Mouse (Mus musculus) forebrain, embryonic 10.5 days (tissue): ENCODE measurements around the gene Egfl7. TPM values are rescaled to one million over a fixed set of nuclear protein-coding genes. Genes with fewer than 3 reads are reported as not detected.
A peak's percentile ranks its signal among the peaks of the same experiment; 100 is the strongest.

ENCODE experiments used
- DNase-seq: peaks from one replicate; pipeline ENCODE4 v3.0.0-alpha.2; 2017; ENCODE audit warnings: low spot score; ENCODE audit errors: extremely low spot score
- H3K27ac ChIP-seq: fragments of 300-500 bp; sonication (generic); 2 replicates; pipeline ENCODE4 v1.5.1; 2016; ENCODE audit warnings: mild to moderate bottlenecking
- H3K27me3 ChIP-seq: fragments of 300-500 bp; sonication (generic); 2 replicates; pipeline ENCODE4 v1.6.1; 2016; ENCODE audit warnings: mild to moderate bottlenecking; ENCODE audit not compliant: poor library complexity, severe bottlenecking
- H3K36me3 ChIP-seq: fragments of 300-500 bp; sonication (generic); replicated peaks from 2 replicates; pipeline ENCODE4 v1.6.1; 2016; ENCODE audit warnings: mild to moderate bottlenecking, moderate library complexity
- H3K4me1 ChIP-seq: fragments of 300-500 bp; sonication (generic); 2 replicates; pipeline ENCODE4 v1.6.1; 2016
- H3K4me3 ChIP-seq: fragments of 300-500 bp; sonication (generic); 2 replicates; pipeline ENCODE4 v1.5.1; 2016; ENCODE audit warnings: mild to moderate bottlenecking, moderate library complexity
- H3K9me3 ChIP-seq: fragments of 300-500 bp; sonication (generic); 2 replicates; pipeline ENCODE4 v1.6.1; 2016; ENCODE audit warnings: mild to moderate bottlenecking, moderate library complexity
- WGBS: fragments of 180-500 bp; shearing (Covaris S2); methylation state at CpG from one replicate; pipeline ENCODE4 v1.1.7; 2016; 5-methylcytosine and 5-hydroxymethylcytosine counted together
- polyA plus RNA-seq: library from polyadenylated mRNA; unstranded; fragments of >200 nt; fragmentation: Nextera tagmentation; extraction: Ambion mirVana; gene quantifications from 2 replicates; pipeline ENCODE4 v1.2.1, GENCODE M21; 2016

Gene Egfl7
- polyA plus RNA-seq, 1 experiment from 2014 or later = 89.9 TPM

- WGBS = 84% methylated on average over 10 of the region's 10 CpGs
- no peak for DNase-seq
- Histone ChIP-seq H3K4me1 (peaks cover 20% of the 10 kb centered on the region), H3K4me3 (no peak overlapping the region), H3K27me3 (no peaks in the 10 kb centered on the region), H3K36me3 (no peaks in the 10 kb centered on the region), H3K27ac (no peak overlapping the region), H3K9me3 (no peaks in the 10 kb centered on the region)
These were observed 30.0 kb upstream of the Egfl7 start for GRCm38 (mm10) chr2:26549801-26550200.

GRCm38 (mm10) chr2:26550205-26550604 lies 29.6 kb upstream of the Egfl7 start:
- no peaks in the 10 kb centered on the region for H3K27me3 ChIP-seq
- H3K36me3 ChIP-seq = no peaks in the 10 kb centered on the region
- no peak overlapping the region for H3K27ac ChIP-seq
- DNase-seq = no peak
- WGBS = 84% methylated on average over 3 of the region's 3 CpGs
- peaks cover 20% of the 10 kb centered on the region for H3K4me1 ChIP-seq
- H3K4me3 ChIP-seq = no peak overlapping the region
- H3K9me3 ChIP-seq = no peaks in the 10 kb centered on the region

DNA sequence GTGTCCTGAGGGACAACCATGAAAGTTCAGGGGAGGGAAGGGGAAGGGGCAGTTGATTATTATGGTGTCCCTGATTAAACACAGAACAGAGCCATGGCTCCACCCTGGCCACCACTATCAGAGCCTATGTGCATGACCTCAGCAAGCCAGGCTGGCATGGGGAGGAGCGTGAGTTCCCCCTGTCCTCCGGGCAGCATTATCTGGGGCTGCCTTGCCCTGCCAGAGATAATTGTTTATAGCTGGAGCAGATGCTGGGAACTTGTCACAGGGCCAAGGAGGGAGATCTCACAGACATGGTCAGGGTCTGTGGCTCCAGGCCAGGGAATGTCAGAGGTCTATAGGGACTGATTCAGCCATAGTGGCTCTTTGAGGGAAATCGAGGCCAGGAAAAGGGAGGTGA lies 29.0 kb upstream of the Egfl7 start:
- 97% methylated on average over 3 of the region's 3 CpGs for WGBS
- Histone ChIP-seq H3K9me3 (no peaks in the 10 kb centered on the region), H3K36me3 (no peaks in the 10 kb centered on the region), H3K4me3 (no peak overlapping the region), H3K27me3 (no peaks in the 10 kb centered on the region), H3K4me1 (peaks cover 20% of the 10 kb centered on the region), H3K27ac (no peak overlapping the region)
- no peak for DNase-seq

DNA sequence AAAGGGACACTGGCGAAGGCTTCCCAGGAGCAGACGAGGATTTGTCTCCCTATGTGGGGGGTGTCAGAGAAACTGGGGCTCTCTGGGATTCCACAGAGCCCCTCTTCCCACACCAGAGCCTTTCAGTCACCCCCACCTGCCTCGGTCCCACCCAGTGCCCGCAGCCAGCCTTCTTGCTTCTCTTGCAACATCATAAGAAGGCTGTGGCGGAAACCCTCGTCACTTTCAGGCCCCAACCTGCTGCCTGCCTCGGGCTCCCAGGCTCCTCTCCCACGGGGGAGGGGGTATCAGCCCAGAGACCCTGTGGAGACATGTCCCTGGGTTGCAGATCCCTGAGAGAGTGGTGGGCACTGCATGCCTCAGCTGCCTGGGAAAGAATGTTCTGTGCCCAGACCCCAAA lies 28.4 kb upstream of the Egfl7 start:
- peaks cover 20% of the 10 kb centered on the region for H3K4me1 ChIP-seq
- WGBS = 80% methylated on average over 8 of the region's 8 CpGs
- H3K27me3 ChIP-seq = no peaks in the 10 kb centered on the region
- DNase-seq = no peak
- H3K36me3 ChIP-seq = no peaks in the 10 kb centered on the region
- no peak overlapping the region for H3K4me3 ChIP-seq
- H3K9me3 ChIP-seq = no peaks in the 10 kb centered on the region
- H3K27ac ChIP-seq = peak overlapping the region; percentile 16; the same call in 1 of the 2 replicates

GRCm38 (mm10) chr2:26552066-26552465 lies 27.7 kb upstream of the Egfl7 start:
- Histone ChIP-seq H3K27me3 (no peaks in the 10 kb centered on the region), H3K36me3 (no peaks in the 10 kb centered on the region), H3K4me1 (peaks cover 26% of the 10 kb centered on the region), H3K9me3 (no peaks in the 10 kb centered on the region), H3K4me3 (no peak overlapping the region), H3K27ac (no peak overlapping the region)
- 93% methylated on average over 2 of the region's 2 CpGs for WGBS
- DNase-seq = no peak

GRCm38 (mm10) chr2:26553904-26554303 lies 25.9 kb upstream of the Egfl7 start:
- 81% methylated on average over 9 of the region's 9 CpGs for WGBS
- no peaks in the 10 kb centered on the region for H3K36me3 ChIP-seq
- no peaks in the 10 kb centered on the region for H3K27me3 ChIP-seq
- DNase-seq = no peak
- H3K9me3 ChIP-seq = no peaks in the 10 kb centered on the region
- no peak overlapping the region for H3K4me3 ChIP-seq
- peaks cover 15% of the 10 kb centered on the region for H3K4me1 ChIP-seq
- H3K27ac ChIP-seq = peak overlapping the region; percentile 8

GRCm38 (mm10) chr2:26555076-26555475 lies 24.7 kb upstream of the Egfl7 start:
- H3K4me3 ChIP-seq = no peak overlapping the region
- H3K36me3 ChIP-seq = no peaks in the 10 kb centered on the region
- H3K9me3 ChIP-seq = no peaks in the 10 kb centered on the region
- 0 out of 2 replicates have a peak overlapping the region, but pooled peaks have one; percentile 8 for H3K27ac ChIP-seq
- peaks cover 16% of the 10 kb centered on the region for H3K4me1 ChIP-seq
- WGBS = 84% methylated on average over 4 of the region's 4 CpGs
- DNase-seq = no peak
- no peaks in the 10 kb centered on the region for H3K27me3 ChIP-seq

DNA sequence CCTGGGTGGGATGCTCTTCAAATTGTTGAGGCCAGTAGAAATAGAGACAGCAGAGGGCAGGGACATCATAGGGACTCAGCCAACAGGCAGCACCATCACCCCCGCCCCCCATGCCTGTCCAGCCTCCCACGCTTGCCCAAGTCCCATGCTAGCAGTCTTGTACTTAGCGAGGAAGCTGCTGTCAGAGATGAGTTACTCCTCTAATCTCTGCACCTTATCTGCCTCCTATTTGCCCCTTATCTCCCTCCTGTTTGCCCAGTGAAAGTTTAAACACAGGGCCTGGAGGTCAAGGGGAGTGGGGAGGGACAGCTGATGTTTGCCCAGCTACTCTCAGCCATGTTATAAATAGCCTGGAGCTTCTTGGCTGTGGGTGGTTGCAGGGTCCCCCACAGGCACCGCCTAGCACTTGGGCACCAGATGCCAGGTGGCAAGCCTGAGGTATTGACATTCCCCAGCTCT lies 23.2 kb upstream of the Egfl7 start:
- Histone ChIP-seq H3K27me3 (no peaks in the 10 kb centered on the region), H3K36me3 (no peaks in the 10 kb centered on the region), H3K4me1 (peaks cover 28% of the 10 kb centered on the region), H3K9me3 (no peaks in the 10 kb centered on the region), H3K4me3 (no peak overlapping the region), H3K27ac (peak overlapping the region; percentile 37; the same call in 1 of the 2 replicates)
- no peak for DNase-seq
- WGBS = 69% methylated on average over 4 of the region's 4 CpGs

GRCm38 (mm10) chr2:26560506-26560905 lies 19.3 kb upstream of the Egfl7 start:
- no peak overlapping the region for H3K4me3 ChIP-seq
- WGBS = 86% methylated on average over 5 of the region's 5 CpGs
- no peak for DNase-seq
- peak overlapping the region; percentile 56 for H3K27ac ChIP-seq
- no peaks in the 10 kb centered on the region for H3K9me3 ChIP-seq
- no peaks in the 10 kb centered on the region for H3K36me3 ChIP-seq
- H3K27me3 ChIP-seq = no peaks in the 10 kb centered on the region
- H3K4me1 ChIP-seq = peaks cover 28% of the 10 kb centered on the region

DNA sequence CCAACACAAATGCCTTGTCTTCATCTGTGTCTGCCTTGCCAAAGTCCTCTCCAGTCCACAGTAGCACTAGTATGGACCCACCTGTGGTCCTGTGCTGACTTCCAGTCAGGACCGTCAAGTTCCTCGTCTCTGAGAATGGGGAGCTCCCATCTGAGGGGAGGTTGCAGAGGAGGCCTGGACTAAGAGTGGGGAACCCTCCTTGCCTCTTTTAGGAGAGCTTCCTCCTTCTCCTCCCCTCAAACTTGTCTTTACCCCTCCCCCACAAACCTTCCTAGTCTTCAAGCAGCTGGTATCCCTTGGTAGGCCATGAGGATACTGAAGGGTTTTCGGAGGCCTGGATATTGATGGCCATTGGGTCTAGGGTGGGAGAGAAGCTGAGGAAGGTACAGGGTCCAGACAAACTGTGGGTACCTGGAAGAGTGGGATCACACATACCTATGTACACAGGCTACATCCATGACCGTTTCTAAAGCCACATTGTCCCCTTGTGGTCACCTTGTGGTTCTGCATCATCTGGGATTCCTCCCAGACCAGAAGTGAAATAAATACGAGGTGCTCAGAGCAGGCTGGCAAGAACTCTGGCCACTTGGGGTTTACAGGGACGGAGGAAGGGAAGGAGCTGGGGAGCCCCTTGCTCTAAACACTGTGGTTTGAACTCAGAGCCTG lies 18.3 kb upstream of the Egfl7 start:
- peaks cover 33% of the 10 kb centered on the region for H3K4me1 ChIP-seq
- DNase-seq = peak; percentile 49
- no peak overlapping the region for H3K4me3 ChIP-seq
- peak overlapping the region; percentile 56 for H3K27ac ChIP-seq
- H3K9me3 ChIP-seq = no peaks in the 10 kb centered on the region
- no peaks in the 10 kb centered on the region for H3K27me3 ChIP-seq
- 51% methylated on average over 6 of the region's 6 CpGs for WGBS
- H3K36me3 ChIP-seq = no peaks in the 10 kb centered on the region

- no peaks in the 10 kb centered on the region for H3K9me3 ChIP-seq
- no peaks in the 10 kb centered on the region for H3K36me3 ChIP-seq
- WGBS = 26% methylated on average over 4 of the region's 4 CpGs
- no peaks in the 10 kb centered on the region for H3K27me3 ChIP-seq
- no peak overlapping the region for H3K27ac ChIP-seq
- DNase-seq = peak; percentile 59
- H3K4me1 ChIP-seq = peaks cover 26% of the 10 kb centered on the region
- no peak overlapping the region for H3K4me3 ChIP-seq
These were observed 13.6 kb upstream of the Egfl7 start for GRCm38 (mm10) chr2:26566221-26566620.

DNA sequence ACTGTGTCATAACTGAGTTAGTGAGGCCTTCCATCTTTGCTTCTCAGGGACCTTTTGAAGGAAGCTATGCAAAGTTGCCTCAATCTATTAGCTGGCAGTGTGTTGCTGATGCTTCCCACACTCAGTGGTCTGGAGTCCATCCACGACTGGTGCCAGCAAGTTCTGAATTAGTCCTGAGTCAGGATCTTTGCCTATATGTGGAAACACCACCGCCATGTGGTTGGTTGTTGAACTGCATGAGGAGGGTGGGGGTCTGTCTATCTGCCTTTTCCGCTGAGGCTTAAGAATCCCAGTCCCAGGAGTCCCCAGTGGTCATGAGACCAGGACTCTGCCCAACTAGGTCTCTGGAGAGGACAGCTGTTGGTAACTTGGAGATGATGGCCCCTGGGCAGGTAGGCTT lies 9.8 kb upstream of the Egfl7 start:
- Histone ChIP-seq H3K9me3 (no peaks in the 10 kb centered on the region), H3K27ac (no peak overlapping the region), H3K4me3 (no peak overlapping the region), H3K36me3 (no peaks in the 10 kb centered on the region), H3K4me1 (peaks cover 41% of the 10 kb centered on the region), H3K27me3 (no peaks in the 10 kb centered on the region)
- peak; percentile 76 for DNase-seq
- 4% methylated on average over 3 of the region's 3 CpGs for WGBS

- peaks cover 50% of the 10 kb centered on the region for H3K4me1 ChIP-seq
- H3K27me3 ChIP-seq = no peaks in the 10 kb centered on the region
- peak overlapping the region; percentile 56 for H3K27ac ChIP-seq
- no peak for DNase-seq
- H3K36me3 ChIP-seq = no peaks in the 10 kb centered on the region
- H3K4me3 ChIP-seq = no peak overlapping the region
- H3K9me3 ChIP-seq = no peaks in the 10 kb centered on the region
- 81% methylated on average over 9 of the region's 9 CpGs for WGBS
These were observed 8.4 kb upstream of the Egfl7 start for GRCm38 (mm10) chr2:26571400-26571799.
